8 mouse cellular contexts compared by ENCODE assay signal in genomic region chr10:80602698-80603325, GRCm38 (mm10). TPM values are rescaled to one million over a fixed set of nuclear protein-coding genes. Genes with fewer than 3 reads are reported as not detected.
DNase-seq lines count a peak whose midpoint lies in the region; ATAC-seq and TF ChIP-seq lines count a peak whose summit lies in the region.

Gene Scamp4 (plus strand): TSS chr10:80602872.
Gene Adat3 (plus strand): TSS chr10:80602880.

- peak; percentile 98 for DNase-seq in A20 (ENCODE audit: low read depth, low spot score)
- peak; percentile 82 for DNase-seq in liver, adult 2 months (ENCODE audit: extremely low read depth, low read depth, low spot score)
- peak; percentile 95 for DNase-seq in splenic B cell, adult 2 months (ENCODE audit: low read depth, low spot score)

- TF ChIP-seq POLR2A in bone marrow macrophage, adult 2 months (IDR thresholded peaks at IDR 0.05; ENCODE audit: borderline replicate concordance, low read depth, low read length), result no peak
- peak; percentile 68 for TF ChIP-seq POLR2A in embryonic fibroblast, embryonic 13.5 days (IDR thresholded peaks at IDR 0.05; ENCODE audit: low read depth, low read length)
- peak; percentile 53; the same call in 1 of the 2 replicates for TF ChIP-seq POLR2A in liver, adult 2 months (IDR thresholded peaks at IDR 0.05; ENCODE audit: extremely low read depth, insufficient read depth, low read length)
- peak; percentile 77 for TF ChIP-seq POLR2A in myocyte (IDR thresholded peaks at IDR 0.05; ENCODE audit: insufficient read length, low read depth)

- no peak for TF ChIP-seq CTCF in bone marrow macrophage, adult 2 months (IDR thresholded peaks at IDR 0.05; ENCODE audit: low read depth, low read length)
- no peak for TF ChIP-seq CTCF in embryonic fibroblast, embryonic 13.5 days (IDR thresholded peaks at IDR 0.05; ENCODE audit: borderline replicate concordance, insufficient read depth, low read length)
- TF ChIP-seq CTCF in liver, adult 2 months (IDR thresholded peaks at IDR 0.05; ENCODE audit: low read depth, low read length), result no peak

- ATAC-seq in heart, embryonic 11.5 days (replicated peaks; ENCODE audit: insufficient number of reproducible peaks, low FRiP score, low TSS enrichment), result peak; percentile 87
- ATAC-seq in kidney, embryonic 16.5 days (ENCODE audit: low FRiP score, low TSS enrichment), result peak; percentile 95

- no peaks in the 10 kb centered on the region for H3K9me3 ChIP-seq in heart, embryonic 11.5 days (replicated peaks; ENCODE audit: control insufficient read depth, low read length)
- no peaks in the 10 kb centered on the region for H3K9me3 ChIP-seq in kidney, embryonic 16.5 days (ENCODE audit: low read length)

- H3K36me3 ChIP-seq in heart, embryonic 11.5 days (ENCODE audit: control insufficient read depth, insufficient read depth, low read length), result peaks cover 8% of the 10 kb centered on the region; the same call in 1 of the 2 replicates
- peaks cover 19% of the 10 kb centered on the region for H3K36me3 ChIP-seq in kidney, embryonic 16.5 days (ENCODE audit: insufficient read depth, low read length)
- H3K36me3 ChIP-seq in liver, adult 2 months (ENCODE audit: control insufficient read depth, insufficient read depth, low read length), result no peaks in the 10 kb centered on the region
- no peaks in the 10 kb centered on the region for H3K36me3 ChIP-seq in myocyte (ENCODE audit: control insufficient read depth, insufficient read depth)
- H3K36me3 ChIP-seq in splenic B cell, adult 2 months (ENCODE audit: control insufficient read depth, insufficient read depth, low read length, poor library complexity, severe bottlenecking), result peaks cover 3% of the 10 kb centered on the region

- peaks cover 33% of the 10 kb centered on the region for H3K79me2 ChIP-seq in liver, adult 2 months (ENCODE audit: control insufficient read depth, insufficient read depth, low read length)
- peaks cover 33% of the 10 kb centered on the region for H3K79me2 ChIP-seq in myocyte (ENCODE audit: control insufficient read depth, insufficient read depth)

- H3ac ChIP-seq in myocyte (ENCODE audit: control insufficient read depth, insufficient read length), result peak within 1 kb of the TSS; percentile 22

- no peaks in the 10 kb centered on the region for H3K27me3 ChIP-seq in heart, embryonic 11.5 days (ENCODE audit: control insufficient read depth, insufficient read depth, low read length)
- H3K27me3 ChIP-seq in kidney, embryonic 16.5 days (ENCODE audit: insufficient read depth, low read length), result no peaks in the 10 kb centered on the region
- no peaks in the 10 kb centered on the region for H3K27me3 ChIP-seq in liver, adult 2 months (ENCODE audit: control insufficient read depth, insufficient read depth, low read length)
- H3K27me3 ChIP-seq in myocyte (ENCODE audit: control insufficient read depth, insufficient read depth, insufficient read length), result no peaks in the 10 kb centered on the region
- no peaks in the 10 kb centered on the region for H3K27me3 ChIP-seq in splenic B cell, adult 2 months (ENCODE audit: control insufficient read depth, insufficient read depth, low read length, poor library complexity, severe bottlenecking)

- H3K4me1 ChIP-seq in bone marrow macrophage, adult 2 months (ENCODE audit: control insufficient read depth, insufficient read depth, low read length), result peaks cover 21% of the 10 kb centered on the region
- H3K4me1 ChIP-seq in embryonic fibroblast, embryonic 13.5 days (ENCODE audit: control insufficient read depth, insufficient read depth, low read length), result peaks cover 7% of the 10 kb centered on the region; the same call in 1 of the 2 replicates
- peaks cover 7% of the 10 kb centered on the region for H3K4me1 ChIP-seq in heart, embryonic 11.5 days (ENCODE audit: control insufficient read depth, insufficient read depth, low read length)
- peaks cover 18% of the 10 kb centered on the region for H3K4me1 ChIP-seq in kidney, embryonic 16.5 days (ENCODE audit: insufficient read depth, low read length)
- H3K4me1 ChIP-seq in liver, adult 2 months (ENCODE audit: control insufficient read depth, insufficient read depth, low read length), result peaks cover 11% of the 10 kb centered on the region

- peak within 1 kb of the TSS; percentile 86 for H3K27ac ChIP-seq in bone marrow macrophage, adult 2 months (ENCODE audit: insufficient read depth, low read depth, low read length)
- H3K27ac ChIP-seq in embryonic fibroblast, embryonic 13.5 days (ENCODE audit: insufficient read depth, low read length), result peak within 1 kb of the TSS; percentile 89
- H3K27ac ChIP-seq in heart, embryonic 11.5 days (ENCODE audit: low read depth, low read length), result peak within 1 kb of the TSS; percentile 58
- H3K27ac ChIP-seq in kidney, embryonic 16.5 days (ENCODE audit: low read length), result peak within 1 kb of the TSS; percentile 89
- H3K27ac ChIP-seq in liver, adult 2 months (replicated peaks; ENCODE audit: insufficient read depth, low read depth, low read length), result peak within 1 kb of the TSS; percentile 79

- peak within 1 kb of the TSS; percentile 96 for H3K4me3 ChIP-seq in bone marrow macrophage, adult 2 months (ENCODE audit: insufficient read depth, low read length)
- peak within 1 kb of the TSS; percentile 80 for H3K4me3 ChIP-seq in embryonic fibroblast, embryonic 13.5 days (ENCODE audit: insufficient read depth, low read length)
- H3K4me3 ChIP-seq in heart, embryonic 11.5 days (ENCODE audit: low read depth, low read length), result peak within 1 kb of the TSS; percentile 65
- peak within 1 kb of the TSS; percentile 87 for H3K4me3 ChIP-seq in kidney, embryonic 16.5 days (ENCODE audit: low read length)
- peak within 1 kb of the TSS; percentile 95 for H3K4me3 ChIP-seq in liver, adult 2 months (ENCODE audit: insufficient read depth, low read depth, low read length)
- peak within 1 kb of the TSS; percentile 81 for H3K4me3 ChIP-seq in myocyte

- H3K4me2 ChIP-seq in heart, embryonic 11.5 days, result peak within 1 kb of the TSS; percentile 80
- peak within 1 kb of the TSS; percentile 88 for H3K4me2 ChIP-seq in kidney, embryonic 16.5 days (replicated peaks; ENCODE audit: low read depth, low read length)
- peak within 1 kb of the TSS; percentile 90 for H3K4me2 ChIP-seq in myocyte (ENCODE audit: low read depth)

- WGBS in heart, embryonic 11.5 days (ENCODE audit: insufficient replicate concordance), result under 1% methylated on average over 54 of the region's 54 CpGs
- under 1% methylated on average over 54 of the region's 54 CpGs for WGBS in kidney, embryonic 16.5 days
- WGBS in liver, adult 2 months, result under 1% methylated on average over 54 of the region's 54 CpGs

- H3K9ac ChIP-seq in heart, embryonic 11.5 days (ENCODE audit: low read depth, low read length), result peak within 1 kb of the TSS; percentile 71
- peak within 1 kb of the TSS; percentile 78 for H3K9ac ChIP-seq in kidney, embryonic 16.5 days (replicated peaks; ENCODE audit: low read length)
- H3K9ac ChIP-seq in liver, adult 2 months (ENCODE audit: low read depth, low read length), result peak within 1 kb of the TSS; percentile 83

TF ChIP-seq in myocyte, 11 proteins besides CTCF, POLR2A, EP300 and RAD21:
- TF ChIP-seq SRF (IDR thresholded peaks at IDR 0.05; ENCODE audit: control insufficient read depth, insufficient read length, low read depth), result peak; percentile 69
- TF ChIP-seq POLR2AphosphoS2 (IDR thresholded peaks at IDR 0.05; ENCODE audit: insufficient read length, low read depth), result peak; percentile 80
- no peak for TF ChIP-seq CEBPB (IDR thresholded peaks at IDR 0.05; ENCODE audit: insufficient read depth, poor library complexity, severe bottlenecking)
- TF ChIP-seq USF1 (IDR thresholded peaks at IDR 0.05; ENCODE audit: low read depth), result no peak
- no peak for TF ChIP-seq TCF3 (IDR thresholded peaks at IDR 0.05; ENCODE audit: insufficient read length, low read depth)
- TF ChIP-seq MYOD1 (IDR thresholded peaks at IDR 0.05; ENCODE audit: control insufficient read depth in 1 of 3, insufficient read length in 2 of 3, low read depth in 2 of 3), result peak in 1 of 3 experiments; percentile 19
- no peak for TF ChIP-seq MAX (IDR thresholded peaks at IDR 0.05; ENCODE audit: low read depth)
- no peak for TF ChIP-seq REST (IDR thresholded peaks at IDR 0.05; ENCODE audit: insufficient read depth, insufficient read length)
- no peak for TF ChIP-seq E2F4 (IDR thresholded peaks at IDR 0.05; ENCODE audit: insufficient read depth)

RNA-seq across cellular contexts. Expression of gene Scamp4, which starts in this region (rescaled TPM):
- 29.3 and 35.4 TPM in 2 replicates for polyA plus RNA-seq in bone marrow macrophage, adult 2 months (2012; ENCODE audit: insufficient read depth, insufficient read length, missing spikeins)
- 57.3 and 62.2 TPM in 2 replicates for polyA plus RNA-seq in embryonic fibroblast, embryonic 13.5 days (2011; ENCODE audit: insufficient read length, low read depth, missing spikeins)
- polyA plus RNA-seq in heart, embryonic 11.5 days (2014; fragmentation: Nextera tagmentation; extraction: Ambion mirVana), result 76.9 and 78.1 TPM in 2 replicates
- polyA plus RNA-seq in kidney, embryonic 16.5 days (2015; fragmentation: Nextera tagmentation; extraction: Ambion mirVana), result 113 and 117 TPM in 2 replicates
- total RNA-seq in liver, adult 2 months (2014; rRNA removed), result 7.6 and 11.4 TPM in 2 replicates
- 61.2 and 63.2 TPM in 2 replicates for polyA plus RNA-seq in liver, adult 2 months (2012; rRNA removed)
- 141 TPM for polyA plus RNA-seq in myocyte (2012; fragmentation: generic; extraction: Trizol)

RNA-seq across cellular contexts. Expression of gene Adat3, which starts in this region (rescaled TPM):
- polyA plus RNA-seq in bone marrow macrophage, adult 2 months (2012; ENCODE audit: insufficient read depth, insufficient read length, missing spikeins), result 2.2 and 3.2 TPM in 2 replicates
- 1.4 and 2.9 TPM in 2 replicates for polyA plus RNA-seq in embryonic fibroblast, embryonic 13.5 days (2011; ENCODE audit: insufficient read length, low read depth, missing spikeins)
- 6.2 and 6.6 TPM in 2 replicates for polyA plus RNA-seq in heart, embryonic 11.5 days (2014; fragmentation: Nextera tagmentation; extraction: Ambion mirVana)
- 8.7 and 10.4 TPM in 2 replicates for polyA plus RNA-seq in kidney, embryonic 16.5 days (2015; fragmentation: Nextera tagmentation; extraction: Ambion mirVana)
- 0.28 and 1.4 TPM in 2 replicates for total RNA-seq in liver, adult 2 months (2014; rRNA removed)
- polyA plus RNA-seq in liver, adult 2 months (2012; rRNA removed), result 3.3 and 5.5 TPM in 2 replicates
- 5.7 TPM for polyA plus RNA-seq in myocyte (2012; fragmentation: generic; extraction: Trizol)

Comparison
In these comparisons a context has a peak if more than half of its experiments do, and no peak if none do; other contexts are left out.
1. Peak in every context shown above with its lines: DNase-seq, ATAC-seq, H3K4me3 ChIP-seq and H3K27ac ChIP-seq.